Mouse (Mus musculus) heart, embryonic 10.5 days (tissue): ENCODE measurements around the gene Zbtb6. TPM values are rescaled to one million over a fixed set of nuclear protein-coding genes. Genes with fewer than 3 reads are reported as not detected.

Source experiments
- DNase-seq: peaks from one replicate; pipeline ENCODE4 v3.0.0-alpha.2; 2017; ENCODE audit warnings: low spot score
- H3K27ac ChIP-seq: fragments of 300-500 bp; sonication (generic); 2 replicates; pipeline ENCODE4 v1.5.1; 2016; ENCODE audit warnings: mild to moderate bottlenecking
- H3K27me3 ChIP-seq: fragments of 300-500 bp; sonication (generic); 2 replicates; pipeline ENCODE4 v1.6.1; 2016; ENCODE audit warnings: mild to moderate bottlenecking; ENCODE audit not compliant: poor library complexity, insufficient read depth, severe bottlenecking
- H3K36me3 ChIP-seq: fragments of 300-500 bp; sonication (generic); 2 replicates; pipeline ENCODE4 v1.6.1; 2016; ENCODE audit warnings: mild to moderate bottlenecking, moderate library complexity
- H3K4me1 ChIP-seq: fragments of 300-500 bp; sonication (generic); 2 replicates; pipeline ENCODE4 v1.6.1; 2016; ENCODE audit warnings: mild to moderate bottlenecking
- H3K4me3 ChIP-seq: fragments of 300-500 bp; sonication (generic); 2 replicates; pipeline ENCODE4 v1.5.1; 2016; ENCODE audit warnings: mild to moderate bottlenecking, moderate library complexity
- H3K9me3 ChIP-seq: fragments of 300-500 bp; sonication (generic); 2 replicates; pipeline ENCODE4 v1.6.1; 2016; ENCODE audit warnings: mild to moderate bottlenecking, moderate library complexity
- WGBS: fragments of 180-500 bp; shearing (Covaris S2); methylation state at CpG from one replicate; pipeline ENCODE4 v1.1.7; 2016; 5-methylcytosine and 5-hydroxymethylcytosine counted together
- polyA plus RNA-seq: library from polyadenylated mRNA; unstranded; fragments of >200 nt; fragmentation: Nextera tagmentation; extraction: Ambion mirVana; gene quantifications from 2 replicates; pipeline ENCODE4 v1.2.1, GENCODE M21; 2016

Gene Zbtb6
- 2.9 and 3.4 TPM in 2 replicates for polyA plus RNA-seq

DNA sequence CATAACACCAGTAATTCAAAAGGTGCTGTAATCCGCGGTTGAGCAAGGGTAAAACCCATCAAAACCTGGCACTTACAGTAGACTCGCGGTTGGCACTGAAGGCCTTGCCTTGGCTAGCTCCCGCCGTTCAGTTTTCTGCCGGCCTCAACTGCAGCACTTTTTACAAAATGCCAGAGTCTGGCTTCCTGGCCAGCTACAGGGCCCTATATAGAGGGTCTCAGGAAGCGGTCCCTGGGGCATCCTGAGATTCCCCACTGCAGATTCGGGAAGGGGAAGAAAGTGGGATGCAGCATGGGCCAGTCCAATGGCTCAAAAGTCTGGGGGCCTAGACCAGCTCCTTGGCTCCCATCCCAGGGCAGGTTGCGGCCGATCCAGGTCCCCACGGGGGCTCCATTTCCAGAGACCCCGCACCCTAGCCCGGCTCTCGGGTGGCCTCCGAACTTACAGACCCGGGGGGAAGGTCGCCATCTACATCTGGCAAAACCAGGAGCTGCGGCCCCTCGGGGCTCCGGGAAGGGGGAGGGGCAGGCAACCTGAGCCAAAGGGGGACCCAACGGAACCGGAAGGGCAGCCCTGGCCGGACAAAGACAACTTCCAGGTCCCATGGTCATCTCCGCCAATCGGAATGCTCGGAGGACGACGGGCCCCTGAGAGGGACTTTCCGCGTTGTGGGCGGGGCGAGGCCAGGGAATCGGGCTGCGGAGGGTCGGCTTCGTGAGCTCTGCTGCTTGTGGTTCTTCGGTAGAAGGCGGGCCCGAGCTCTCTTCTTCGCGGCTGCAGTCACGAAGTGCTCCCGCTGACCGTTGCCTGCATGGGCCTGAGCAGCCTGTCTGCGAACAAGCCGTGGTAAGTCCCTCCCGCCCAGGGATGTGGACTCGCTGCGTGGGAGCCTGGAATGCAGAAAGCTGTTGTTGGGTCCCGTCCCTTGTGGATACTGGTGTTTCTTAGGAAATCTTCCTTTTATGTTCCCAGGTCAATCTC is at the start of gene Zbtb6, which contains the start of the genes Zbtb26 and Rabgap1:
Zbtb6 (minus strand) TSS at position 561 of the 981 bp plus-strand sequence.
Zbtb26 (minus strand) TSS at position 525 of the 981 bp plus-strand sequence.
Rabgap1 (plus strand) TSS at position 669 of the 981 bp plus-strand sequence.
- WGBS, result under 1% methylated on average over 51 of the region's 51 CpGs
- H3K4me3 ChIP-seq, result peak within 1 kb of the TSS; percentile 87

GRCm38 (mm10) chr2:37488956-37489355 is 46.0 kb upstream of the Zbtb6 start:
- Histone ChIP-seq H3K27me3 (no peaks in the 10 kb centered on the region), H3K4me3 (no peak overlapping the region), H3K4me1 (no peaks in the 10 kb centered on the region), H3K9me3 (no peaks in the 10 kb centered on the region), H3K36me3 (peaks cover 81% of the 10 kb centered on the region), H3K27ac (no peak overlapping the region)
- no peak for DNase-seq
- 92% methylated on average over 2 of the region's 2 CpGs for WGBS

More for the DNA sequence above, at the start of gene Zbtb6, which contains the start of the genes Zbtb26 and Rabgap1:
- H3K27ac ChIP-seq, result peak within 1 kb of the TSS; percentile 95
- DNase-seq, result peak; percentile 99
- no peaks in the 10 kb centered on the region for H3K9me3 ChIP-seq
- peaks cover 17% of the 10 kb centered on the region; the same call in 1 of the 2 replicates for H3K4me1 ChIP-seq
- H3K36me3 ChIP-seq, result no peaks in the 10 kb centered on the region
- no peaks in the 10 kb centered on the region for H3K27me3 ChIP-seq

DNA sequence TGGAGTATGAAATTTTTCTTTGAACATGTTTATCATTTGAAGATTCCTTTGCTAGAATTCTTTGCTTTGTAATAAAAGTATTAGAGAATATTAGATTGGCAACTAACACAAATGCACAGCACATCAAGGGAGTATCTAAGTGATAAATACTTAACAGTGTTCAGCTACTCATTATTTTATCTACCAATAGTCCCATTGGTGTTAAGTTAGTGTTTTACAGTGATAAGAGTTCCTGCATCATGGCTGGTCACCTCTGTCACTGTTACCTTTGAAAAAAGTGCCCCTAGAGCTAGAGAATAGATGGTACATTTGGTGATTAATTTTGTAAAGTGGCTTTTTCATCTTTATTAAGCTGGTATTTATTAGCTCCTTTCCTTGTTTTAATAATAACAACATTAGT is 43.4 kb upstream of the Zbtb6 start:
- no peaks in the 10 kb centered on the region for H3K4me1 ChIP-seq
- H3K36me3 ChIP-seq, result peaks cover 68% of the 10 kb centered on the region
- no peak overlapping the region for H3K4me3 ChIP-seq
- H3K27me3 ChIP-seq, result no peaks in the 10 kb centered on the region
- H3K9me3 ChIP-seq, result no peaks in the 10 kb centered on the region
- no peak overlapping the region for H3K27ac ChIP-seq
- no peak for DNase-seq

DNA sequence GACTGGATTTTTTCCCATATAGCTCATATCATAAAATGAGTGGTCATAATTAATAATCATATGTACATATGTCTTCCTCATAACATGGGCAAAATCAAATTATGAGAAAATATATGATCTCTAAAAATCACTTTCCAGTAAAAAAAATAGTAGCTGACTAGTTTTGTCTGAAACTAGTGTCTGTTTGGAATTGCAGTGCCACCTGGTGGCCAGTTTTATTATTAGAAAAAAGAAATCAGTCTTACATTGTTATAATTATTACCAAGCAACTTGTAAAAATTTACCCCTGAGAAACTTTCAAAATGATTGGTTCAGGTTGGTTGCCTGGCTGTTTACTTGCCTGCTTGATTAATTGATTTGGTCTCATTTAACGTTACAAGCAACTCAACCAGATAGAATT is 42.4 kb upstream of the Zbtb6 start:
- Histone ChIP-seq H3K27ac (no peak overlapping the region), H3K4me3 (no peak overlapping the region), H3K36me3 (peaks cover 60% of the 10 kb centered on the region), H3K9me3 (no peaks in the 10 kb centered on the region), H3K27me3 (no peaks in the 10 kb centered on the region), H3K4me1 (no peaks in the 10 kb centered on the region)
- WGBS, result 88% methylated on average over 1 of the region's 1 CpGs
- DNase-seq, result no peak

DNA sequence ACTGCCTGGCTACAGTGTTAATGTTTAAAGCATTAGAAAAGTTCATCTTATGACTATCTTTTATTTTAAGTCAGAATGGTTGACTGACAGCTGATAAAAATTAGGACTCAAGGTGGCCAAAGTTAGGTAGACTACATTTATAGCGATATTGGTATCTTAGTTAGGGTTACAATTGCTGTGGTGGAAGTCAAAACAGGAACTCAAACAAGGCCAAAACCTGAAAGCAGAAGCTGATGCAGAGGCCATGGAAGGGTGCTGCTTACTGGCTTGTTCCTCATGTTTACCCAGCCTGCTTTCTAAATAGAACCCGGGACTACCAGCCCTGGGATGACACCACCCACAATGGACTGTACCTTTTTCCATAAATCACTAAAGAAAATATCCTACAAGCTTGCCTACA is 41.2 kb upstream of the Zbtb6 start:
- Histone ChIP-seq H3K4me1 (no peaks in the 10 kb centered on the region), H3K36me3 (peaks cover 55% of the 10 kb centered on the region), H3K9me3 (no peaks in the 10 kb centered on the region), H3K27ac (no peak overlapping the region), H3K4me3 (no peak overlapping the region), H3K27me3 (no peaks in the 10 kb centered on the region)
- DNase-seq, result no peak
- WGBS, result 91% methylated on average over 2 of the region's 2 CpGs

DNA sequence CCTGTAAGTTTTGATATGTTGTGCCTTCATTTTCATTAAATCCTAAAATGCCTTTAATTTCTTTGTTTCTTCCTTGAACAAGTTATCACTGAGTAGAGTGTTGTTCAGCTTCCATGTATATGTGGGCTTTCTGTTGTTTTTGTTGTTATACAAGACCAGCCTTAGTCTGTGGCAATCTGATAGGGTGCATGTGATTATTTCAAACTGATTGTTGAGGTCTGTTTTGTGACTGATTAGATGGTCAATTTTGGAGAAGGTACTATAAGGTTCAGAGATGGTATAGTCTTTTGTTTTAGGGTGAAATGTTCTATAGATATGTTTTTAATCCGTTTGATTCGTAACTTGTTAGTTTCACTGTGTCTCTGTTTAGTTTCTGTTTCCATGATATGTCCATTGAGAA is 37.1 kb upstream of the Zbtb6 start:
- no peaks in the 10 kb centered on the region for H3K27me3 ChIP-seq
- WGBS, result 96% methylated on average over 2 of the region's 2 CpGs
- no peaks in the 10 kb centered on the region for H3K9me3 ChIP-seq
- H3K4me3 ChIP-seq, result no peak overlapping the region
- DNase-seq, result no peak
- no peaks in the 10 kb centered on the region for H3K4me1 ChIP-seq
- peaks cover 64% of the 10 kb centered on the region for H3K36me3 ChIP-seq
- H3K27ac ChIP-seq, result no peak overlapping the region

GRCm38 (mm10) chr2:37479559-37479958 is 36.6 kb upstream of the Zbtb6 start:
- no peaks in the 10 kb centered on the region for H3K27me3 ChIP-seq
- H3K4me1 ChIP-seq, result no peaks in the 10 kb centered on the region
- H3K9me3 ChIP-seq, result no peaks in the 10 kb centered on the region
- peaks cover 64% of the 10 kb centered on the region for H3K36me3 ChIP-seq
- no peak overlapping the region for H3K4me3 ChIP-seq
- no peak overlapping the region for H3K27ac ChIP-seq
- no peak for DNase-seq

DNA sequence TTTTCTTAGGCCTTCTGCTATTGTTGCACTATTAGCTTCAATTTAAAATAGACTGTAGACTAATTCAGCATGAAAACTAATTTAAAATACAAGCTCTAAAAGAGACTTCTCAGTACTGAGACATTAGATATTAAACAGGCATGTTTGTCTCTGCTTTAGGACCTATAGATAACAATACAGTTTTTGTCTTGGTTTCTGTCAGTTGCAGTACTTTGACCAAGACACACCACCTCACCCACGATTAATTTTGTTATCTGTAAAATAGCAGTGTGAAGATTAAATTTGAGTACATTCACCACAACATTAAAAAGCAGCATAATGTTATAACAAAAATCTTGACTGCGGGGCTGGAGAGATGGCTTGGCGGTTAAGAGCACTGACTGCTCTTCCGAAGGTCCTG is 23.3 kb upstream of the Zbtb6 start:
- peaks cover 19% of the 10 kb centered on the region for H3K36me3 ChIP-seq
- WGBS, result 91% methylated on average over 4 of the region's 4 CpGs
- no peaks in the 10 kb centered on the region for H3K9me3 ChIP-seq
- no peak overlapping the region for H3K4me3 ChIP-seq
- no peaks in the 10 kb centered on the region for H3K27me3 ChIP-seq
- H3K27ac ChIP-seq, result no peak overlapping the region
- no peak for DNase-seq
- no peaks in the 10 kb centered on the region for H3K4me1 ChIP-seq

- H3K9me3 ChIP-seq, result no peaks in the 10 kb centered on the region
- 95% methylated on average over 4 of the region's 4 CpGs for WGBS
Measured at GRCm38 (mm10) chr2:37460707-37461106, 17.7 kb upstream of the Zbtb6 start.

GRCm38 (mm10) chr2:37452376-37452760 is 9.4 kb upstream of the Zbtb6 start:
- Histone ChIP-seq H3K36me3 (no peaks in the 10 kb centered on the region), H3K27me3 (no peaks in the 10 kb centered on the region), H3K4me3 (peak overlapping the region; percentile 96), H3K9me3 (no peaks in the 10 kb centered on the region), H3K4me1 (peaks cover 6% of the 10 kb centered on the region; the same call in 1 of the 2 replicates), H3K27ac (peak overlapping the region; percentile 97)
- no peak for DNase-seq
- WGBS, result 0% methylated on average over 23 of the region's 24 CpGs

More at GRCm38 (mm10) chr2:37460707-37461106, 17.7 kb upstream of the Zbtb6 start:
- Histone ChIP-seq H3K4me3 (no peak overlapping the region), H3K36me3 (0 out of 2 replicates have a peak, but pooled peaks cover 3% of the 10 kb centered on the region), H3K4me1 (no peaks in the 10 kb centered on the region), H3K27ac (no peak overlapping the region), H3K27me3 (no peaks in the 10 kb centered on the region)
- no peak for DNase-seq

GRCm38 (mm10) chr2:37451667-37452375 is 8.8 kb upstream of the Zbtb6 start:
- H3K27ac ChIP-seq, result peak overlapping the region; percentile 97
- H3K4me1 ChIP-seq, result peaks cover 6% of the 10 kb centered on the region; the same call in 1 of the 2 replicates
- WGBS, result 9% methylated on average over 40 of the region's 44 CpGs
- DNase-seq, result peak; percentile 97
- H3K27me3 ChIP-seq, result no peaks in the 10 kb centered on the region
- H3K9me3 ChIP-seq, result no peaks in the 10 kb centered on the region
- H3K4me3 ChIP-seq, result peak overlapping the region; percentile 96
- H3K36me3 ChIP-seq, result no peaks in the 10 kb centered on the region

- Histone ChIP-seq H3K4me3 (peak overlapping the region; percentile 87), H3K27me3 (no peaks in the 10 kb centered on the region), H3K4me1 (peaks cover 5% of the 10 kb centered on the region; the same call in 1 of the 2 replicates), H3K36me3 (peaks cover 33% of the 10 kb centered on the region), H3K9me3 (no peaks in the 10 kb centered on the region), H3K27ac (peak overlapping the region; percentile 92)
- 30% methylated on average over 7 of the region's 7 CpGs for WGBS
- no peak for DNase-seq
Measured at GRCm38 (mm10) chr2:37431609-37432008, 11.4 kb downstream of the Zbtb6 start.
